Mouse (Mus musculus) liver, adult 2 months (tissue): ENCODE results near the gene Lrrc46.

Experiments used
- CTCF ChIP-seq: fragments of 200-500 bp; IDR thresholded peaks from 2 replicates; pipeline ENCODE4 v1.5.1; 2011; ENCODE audit warnings: low read depth, low read length, control low read depth
- POLR2A ChIP-seq: fragments of 200-500 bp; IDR thresholded peaks from 2 replicates; pipeline ENCODE4 v1.6.1; 2011; ENCODE audit warnings: low read length, control low read depth; ENCODE audit not compliant: insufficient read depth; ENCODE audit errors: extremely low read depth

DNA sequence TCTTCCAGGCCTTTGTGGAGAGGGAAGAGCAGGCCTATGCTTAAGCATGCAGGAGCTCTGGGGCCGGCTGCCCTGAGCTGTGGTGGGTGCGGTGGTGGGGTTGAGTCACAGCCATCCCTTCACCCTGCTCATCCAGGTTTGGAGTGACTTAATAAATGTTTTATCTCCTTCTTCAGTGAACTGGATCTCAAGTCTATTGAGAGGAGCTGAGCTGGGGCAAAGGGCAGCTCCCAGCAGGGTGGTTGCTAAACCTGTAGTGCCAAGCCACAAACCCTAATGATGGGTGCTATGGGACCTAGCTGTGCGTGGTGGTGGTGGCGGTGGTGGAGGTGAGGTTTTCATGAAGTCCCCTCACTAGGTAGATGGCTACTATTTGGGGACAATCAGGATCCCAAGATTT is 7.4 kb downstream of the Lrrc46 start:
- no peak for TF ChIP-seq CTCF
- no peak for TF ChIP-seq POLR2A
